Mouse (Mus musculus) MN1 (cell line): ENCODE results near the gene Ceacam14.

Source experiments
- DNase-seq: peaks from one replicate; pipeline ENCODE4 v3.0.0-alpha.2; 2016; ENCODE audit warnings: low spot score

The Ceacam14 gene

GRCm38 (mm10) chr7:17812333-17812732 is at the start of gene Ceacam14:
Ceacam14 (plus strand) TSS chr7:17812633.
- DNase-seq = no peak
